Comparison of ENCODE assay signal across 12 mouse cellular contexts in the genomic region with DNA sequence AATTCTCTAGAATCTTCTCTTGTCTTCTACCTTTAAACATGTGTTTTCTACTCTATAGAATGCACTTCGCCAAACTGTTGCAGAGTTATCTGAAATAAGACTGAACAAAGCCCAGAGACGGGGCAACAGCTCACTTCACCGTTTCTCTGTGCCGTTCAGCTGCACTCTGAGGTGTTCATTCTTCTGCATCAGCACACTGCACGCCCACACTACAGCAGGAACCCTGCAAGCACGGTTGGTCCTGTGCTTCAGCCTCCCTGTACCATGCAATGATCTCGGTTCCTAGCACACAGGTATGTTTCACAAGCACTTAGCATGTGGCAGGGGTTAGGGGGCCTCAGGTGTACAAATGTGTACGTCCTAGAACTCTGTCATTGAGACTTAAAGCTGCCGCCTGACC. TPM values are rescaled to one million over a fixed set of nuclear protein-coding genes. Genes with fewer than 3 reads are reported as not detected.
DNase-seq lines count a peak whose midpoint lies in the region; ATAC-seq and TF ChIP-seq lines count a peak whose summit lies in the region.
"Had no signal": no experiment of that assay in that cellular context is flagged by ENCODE, and none has a peak within 500 bp of the region (broad histone marks: within the 10 kb centered on the region; RNA-seq: fewer than 3 reads in every experiment).

No protein-coding gene starts in this region.

- no peak for ATAC-seq in heart, embryonic 15.5 days (replicated peaks; ENCODE audit: insufficient number of reproducible peaks, insufficient read depth, low FRiP score, low read depth)
- ATAC-seq in lung, embryonic 14.5 days (ENCODE audit: insufficient read depth) = 0 out of 2 replicates have a peak, but pooled peaks have one; percentile 35
- ATAC-seq in hindbrain, postnatal 0 days = no peak
- ATAC-seq: midbrain, embryonic 13.5 days had no signal

- no peak for TF ChIP-seq POLR2A in small intestine, adult 2 months (IDR thresholded peaks at IDR 0.05; ENCODE audit: low read depth, low read length)

- no peaks in the 10 kb centered on the region for H3K9me3 ChIP-seq in heart, embryonic 15.5 days (replicated peaks)
- no peaks in the 10 kb centered on the region for H3K9me3 ChIP-seq in lung, embryonic 14.5 days (ENCODE audit: low read depth, low read length)
- no peaks in the 10 kb centered on the region for H3K9me3 ChIP-seq in hindbrain, postnatal 0 days (ENCODE audit: low read length)
- H3K9me3 ChIP-seq: liver, embryonic 13.5 days; neural tube, embryonic 13.5 days had no signal

- H3K36me3 ChIP-seq in heart, embryonic 15.5 days = no peaks in the 10 kb centered on the region
- H3K36me3 ChIP-seq in lung, embryonic 14.5 days (ENCODE audit: insufficient read depth) = no peaks in the 10 kb centered on the region
- H3K36me3 ChIP-seq in small intestine, adult 2 months (ENCODE audit: control insufficient read depth, insufficient read depth, low read length) = no peaks in the 10 kb centered on the region
- no peaks in the 10 kb centered on the region for H3K36me3 ChIP-seq in hindbrain, postnatal 0 days (ENCODE audit: insufficient read depth, low read length)
- H3K36me3 ChIP-seq: liver, embryonic 13.5 days; midbrain, embryonic 13.5 days; neural tube, embryonic 13.5 days had no signal

- 52% methylated on average over 9 of the region's 9 CpGs for WGBS in heart, embryonic 15.5 days
- WGBS in lung, embryonic 14.5 days = 64% methylated on average over 9 of the region's 9 CpGs
- 72% methylated on average over 9 of the region's 9 CpGs for WGBS in small intestine, adult 2 months
- WGBS in hindbrain, postnatal 0 days = 63% methylated on average over 9 of the region's 9 CpGs

- no peak for DNase-seq in heart, postnatal 14 days
- no peak for DNase-seq in lung, embryonic 14.5 days
- DNase-seq in lung, adult 18-20 months = no peak
- no peak for DNase-seq in hindbrain, postnatal 0 days (ENCODE audit: low spot score)
- no peak for DNase-seq in gastrocnemius, adult 18-20 months (ENCODE audit: low spot score)
- DNase-seq: cerebellum, adult 9-10 months; liver, embryonic 13.5 days had no signal

- no peak for TF ChIP-seq CTCF in lung, embryonic 14.5 days (IDR thresholded peaks at IDR 0.05; ENCODE audit: low read depth)
- TF ChIP-seq CTCF in small intestine, adult 2 months (IDR thresholded peaks at IDR 0.05; ENCODE audit: extremely low read depth, insufficient read length, insufficient replicate concordance, low read depth, low read length) = no peak
- TF ChIP-seq CTCF in hindbrain, postnatal 0 days (IDR thresholded peaks at IDR 0.05; ENCODE audit: low read depth) = no peak

- H3K9ac ChIP-seq in heart, embryonic 15.5 days = no peak overlapping the region
- no peak overlapping the region for H3K9ac ChIP-seq in lung, embryonic 14.5 days
- no peak overlapping the region for H3K9ac ChIP-seq in hindbrain, postnatal 0 days (replicated peaks; ENCODE audit: low read length)
- H3K9ac ChIP-seq: liver, embryonic 13.5 days; midbrain, embryonic 13.5 days; neural tube, embryonic 13.5 days had no signal

- H3K4me1 ChIP-seq in heart, embryonic 15.5 days (replicated peaks) = peaks cover 21% of the 10 kb centered on the region
- H3K4me1 ChIP-seq in lung, embryonic 14.5 days (ENCODE audit: insufficient read depth) = no peaks in the 10 kb centered on the region
- peaks cover 32% of the 10 kb centered on the region for H3K4me1 ChIP-seq in brown adipose tissue, adult 24 weeks (ENCODE audit: control insufficient read depth, insufficient read depth, insufficient read length, low read length)
- H3K4me1 ChIP-seq in small intestine, adult 2 months (ENCODE audit: control insufficient read depth, insufficient read depth, insufficient read length, low read length) = peaks cover 11% of the 10 kb centered on the region
- H3K4me1 ChIP-seq in hindbrain, postnatal 0 days (ENCODE audit: insufficient read depth, low read length) = no peaks in the 10 kb centered on the region

- H3K27ac ChIP-seq in heart, embryonic 15.5 days = peak overlapping the region; percentile 41
- H3K27ac ChIP-seq in lung, embryonic 14.5 days (ENCODE audit: low read depth) = peak overlapping the region; percentile 15; the same call in 1 of the 2 replicates
- peak overlapping the region; percentile 81 for H3K27ac ChIP-seq in brown adipose tissue, adult 24 weeks (replicated peaks; ENCODE audit: low read depth, low read length)
- peak overlapping the region; percentile 14; the same call in 1 of the 2 replicates for H3K27ac ChIP-seq in small intestine, adult 2 months (ENCODE audit: insufficient read depth, low read depth, low read length)
- H3K27ac ChIP-seq in hindbrain, postnatal 0 days = no peak overlapping the region
- H3K27ac ChIP-seq: liver, embryonic 13.5 days; midbrain, embryonic 13.5 days; neural tube, embryonic 13.5 days had no signal

- no peak overlapping the region for H3K4me3 ChIP-seq in heart, embryonic 15.5 days
- H3K4me3 ChIP-seq in lung, embryonic 14.5 days (ENCODE audit: low read depth, low read length) = no peak overlapping the region
- H3K4me3 ChIP-seq in brown adipose tissue, adult 24 weeks (ENCODE audit: insufficient read depth, low read depth, low read length) = peak overlapping the region; percentile 21
- H3K4me3 ChIP-seq in small intestine, adult 2 months (ENCODE audit: low read depth, low read length) = no peak overlapping the region
- H3K4me3 ChIP-seq in hindbrain, postnatal 0 days (ENCODE audit: low read length) = no peak overlapping the region
- H3K4me3 ChIP-seq: liver, embryonic 13.5 days; midbrain, embryonic 13.5 days; neural tube, embryonic 13.5 days had no signal

- intact Hi-C loops in heart, postnatal 14 days (cut with DNase I) = loop anchor here (2.0 kb wide), 1 partner anchor 33 kb away; a partner anchor contains a TSS

- H3K27me3 ChIP-seq in heart, embryonic 15.5 days = no peaks in the 10 kb centered on the region
- no peaks in the 10 kb centered on the region for H3K27me3 ChIP-seq in lung, embryonic 14.5 days (ENCODE audit: insufficient read depth, low read length)
- H3K27me3 ChIP-seq in small intestine, adult 2 months (ENCODE audit: control insufficient read depth, insufficient read depth, low read length) = no peaks in the 10 kb centered on the region
- H3K27me3 ChIP-seq in hindbrain, postnatal 0 days (ENCODE audit: insufficient read depth, low read length) = no peaks in the 10 kb centered on the region
- H3K27me3 ChIP-seq: liver, embryonic 13.5 days; midbrain, embryonic 13.5 days; neural tube, embryonic 13.5 days had no signal

- peak overlapping the region; percentile 8; the same call in 1 of the 2 replicates for H3K4me2 ChIP-seq in heart, embryonic 15.5 days
- peak overlapping the region; percentile 15; the same call in 1 of the 2 replicates for H3K4me2 ChIP-seq in lung, embryonic 14.5 days
- H3K4me2 ChIP-seq in hindbrain, postnatal 0 days (ENCODE audit: low read depth, low read length) = no peak overlapping the region
- H3K4me2 ChIP-seq: liver, embryonic 13.5 days; midbrain, embryonic 13.5 days; neural tube, embryonic 13.5 days had no signal

RNA-seq across cellular contexts. Expression of a gene that starts 32.9 kb away (rescaled TPM):
- polyA plus RNA-seq in heart, embryonic 15.5 days (2015; fragmentation: Nextera tagmentation; extraction: Ambion mirVana) = 5.7 TPM in 2 replicates
- total RNA-seq in heart, postnatal 14 days (2021) = 10 to 100 TPM; 34.9 to 35.6 TPM
- 8.7 and 10.1 TPM in 2 replicates for polyA plus RNA-seq in lung, embryonic 14.5 days (2014; fragmentation: Nextera tagmentation; extraction: Ambion mirVana)
- 6.6 and 8.9 TPM in 2 replicates for polyA plus RNA-seq in brown adipose tissue, adult 24 weeks (2012; ENCODE audit: insufficient read depth, insufficient read length, missing spikeins)
- polyA plus RNA-seq in small intestine, adult 2 months (2012; rRNA removed) = 3.5 and 8.5 TPM in 2 replicates
- 49.6 and 49.8 TPM in 2 replicates for total RNA-seq in hindbrain, postnatal 0 days (2014; rRNA removed)
- 8.2 and 8.8 TPM in 2 replicates for polyA plus RNA-seq in hindbrain, postnatal 0 days (2015; fragmentation: Nextera tagmentation; extraction: Ambion mirVana)
- 10 to 100 TPM; 15.8 to 16.7 TPM for total RNA-seq in gastrocnemius, adult 18-20 months (2021)
